Mouse (Mus musculus): ENCODE measurements at regions not wholly inside any gene's neighbourhood (a gene's known extent, or its start where the extent isn't known, plus 50 kb on each side); places are given as distances from the start of the nearest gene placed in this dataset.

DNA sequence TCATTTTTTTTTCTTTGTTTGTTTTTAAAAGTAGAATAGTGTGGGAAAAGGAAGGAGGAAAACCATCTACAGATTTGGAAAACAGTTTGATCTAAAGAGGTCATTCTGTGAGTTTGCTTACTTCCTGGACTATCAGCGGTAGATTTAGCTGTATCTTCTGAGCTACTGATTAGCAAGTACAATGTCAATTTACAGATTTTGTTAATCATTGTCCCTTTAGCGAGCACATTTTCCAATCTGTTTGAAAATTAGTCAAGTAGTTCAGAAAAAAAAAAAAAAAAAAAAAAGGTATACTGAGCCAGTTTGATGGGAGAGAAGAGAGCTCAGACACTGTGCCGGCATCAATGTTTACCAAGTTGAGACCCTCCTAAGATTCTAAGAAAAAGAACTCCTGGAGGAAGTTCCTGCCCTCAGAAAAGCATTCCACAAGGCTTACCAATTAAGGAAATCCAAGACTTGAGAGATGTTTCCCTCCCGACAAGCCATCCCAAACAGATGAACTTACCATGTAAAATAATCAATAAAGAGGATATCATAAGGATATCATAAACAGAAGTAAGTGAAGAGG lies 212.3 kb upstream of the Cited2 start:
- TF ChIP-seq CTCF (conservative IDR thresholded peaks at IDR 0.05; ENCODE audit: low read length) (no peak), NANOG (IDR thresholded peaks at IDR 0.05; ENCODE audit: borderline replicate concordance, low read length) (no peak)
